Mouse (Mus musculus): ENCODE measurements around the gene Olfr456.

GRCm38 (mm10) chr6:42484633-42485032 lies 2.4 kb downstream of the Olfr456 start:
- TF ChIP-seq GATA1 (IDR thresholded peaks at IDR 0.05; ENCODE audit: borderline replicate concordance, low read length) (no peak), FLI1 (IDR thresholded peaks at IDR 0.05; ENCODE audit: low read length) (no peak)

All from megakaryocyte, embryonic 14.5 days (primary cell).